Mouse (Mus musculus): ENCODE data around the gene Nrp1. TPM values are rescaled to one million over a fixed set of nuclear protein-coding genes. Genes with fewer than 3 reads are reported as not detected.

Gene Nrp1
- polyA plus RNA-seq, 1 experiment from 2014 or later: 151 TPM

- Histone ChIP-seq H3K4me1 (replicated peaks) (peaks cover 26% of the 10 kb centered on the region), H3K9me3 (no peaks in the 10 kb centered on the region), H3K4me3 (no peak overlapping the region), H3K4me2 (peak overlapping the region; percentile 99), H3K9ac (no peak overlapping the region; the same call in 1 of the 2 replicates), H3K27ac (replicated peaks) (no peak overlapping the region; the same call in 1 of the 2 replicates), H3K36me3 (no peaks in the 10 kb centered on the region), H3K27me3 (no peaks in the 10 kb centered on the region)
- 79% methylated on average over 5 of the region's 5 CpGs for WGBS
- ATAC-seq (ENCODE audit: low read depth): no peak
Measured at GRCm38 (mm10) chr8:128356170-128356569, 2.2 kb upstream of the Nrp1 start.

DNA sequence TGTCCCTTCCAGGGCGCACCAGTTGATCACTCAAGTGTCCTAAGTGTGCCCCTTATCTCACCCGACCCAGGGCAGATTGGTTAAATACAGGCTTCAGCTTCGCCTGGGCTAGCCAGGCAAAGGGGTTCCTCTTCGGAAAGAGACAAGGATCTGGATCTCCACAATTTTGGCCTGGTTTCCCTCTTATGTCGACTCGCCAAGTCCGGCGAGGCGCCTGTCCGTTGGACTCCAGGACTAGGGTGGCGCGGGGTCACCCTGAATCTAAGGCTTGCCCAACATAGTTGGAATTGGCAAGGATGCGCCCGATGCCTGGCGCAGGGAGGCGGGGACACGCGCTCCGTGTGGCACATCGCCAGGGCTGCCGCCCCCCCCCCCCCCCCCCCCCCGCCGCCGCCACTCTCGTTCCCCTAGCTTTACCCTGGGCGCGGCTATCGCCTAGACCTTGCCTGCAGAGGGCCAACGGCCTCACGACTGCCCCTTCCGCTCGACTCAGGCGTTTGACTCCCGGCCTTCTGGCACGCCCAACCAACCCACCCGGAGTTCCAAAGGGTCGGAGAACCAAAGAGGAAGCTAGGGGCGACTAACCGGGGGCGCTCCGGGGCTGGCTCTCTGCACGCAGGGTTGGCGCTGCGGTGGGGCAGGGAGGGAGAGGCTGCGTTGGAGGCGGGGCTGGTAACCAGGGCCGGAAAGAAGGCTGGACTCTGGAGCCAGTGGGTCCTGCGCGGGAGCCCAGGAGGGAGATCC, 1.4 kb upstream of the Nrp1 start:
- H3K9me3 ChIP-seq: no peaks in the 10 kb centered on the region
- peaks cover 32% of the 10 kb centered on the region for H3K4me1 ChIP-seq (replicated peaks)
- peak overlapping the region; percentile 86 for H3K4me3 ChIP-seq
- H3K27ac ChIP-seq (replicated peaks): peak overlapping the region; percentile 99
- peak overlapping the region; percentile 99 for H3K4me2 ChIP-seq
- peak overlapping the region; percentile 98 for H3K9ac ChIP-seq
- H3K27me3 ChIP-seq: no peaks in the 10 kb centered on the region
- no peaks in the 10 kb centered on the region for H3K36me3 ChIP-seq
- ATAC-seq (ENCODE audit: low read depth): peak; percentile 66
- WGBS: 3% methylated on average over 35 of the region's 49 CpGs

DNA sequence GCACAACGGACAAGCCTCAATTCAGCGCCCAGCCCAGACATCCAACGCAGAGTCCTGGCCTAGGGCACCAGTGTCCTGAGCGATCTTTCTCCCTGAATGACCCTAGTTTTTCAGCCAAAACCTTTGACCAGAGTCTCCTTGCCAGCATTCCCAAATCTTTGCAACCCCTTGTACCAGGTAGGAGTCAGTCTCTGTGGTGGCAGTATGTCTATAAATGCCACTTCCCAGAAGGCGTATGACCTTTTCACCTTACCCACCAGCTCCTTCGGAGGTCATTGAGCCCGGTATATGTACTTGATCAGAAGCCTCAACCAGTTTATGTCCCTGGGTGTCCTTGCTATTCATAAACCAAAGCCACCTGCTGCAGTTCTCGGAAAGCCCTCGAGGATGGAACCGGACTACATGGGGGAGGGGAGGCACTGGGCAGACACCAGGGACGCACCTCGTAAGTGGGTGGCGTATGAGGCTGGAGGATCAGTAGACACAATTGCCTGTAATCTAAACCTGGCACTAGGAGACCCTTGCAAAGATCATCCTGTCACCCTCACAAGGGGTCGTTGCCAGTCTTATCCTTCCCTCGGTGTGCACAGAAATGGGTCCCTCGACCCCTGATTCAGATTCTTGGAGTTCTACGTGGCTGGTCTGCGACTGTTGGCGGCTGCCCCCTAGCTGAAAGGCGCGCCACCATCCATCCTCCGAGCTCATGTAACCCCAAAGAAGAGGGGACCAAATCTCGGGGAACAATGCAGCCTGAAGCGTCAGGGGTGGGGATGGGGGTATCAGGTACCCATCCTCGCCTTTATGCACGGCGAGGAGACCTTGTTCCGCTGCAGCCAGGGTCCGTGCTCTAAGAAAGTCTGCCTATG, 631 bp upstream of the Nrp1 start:
- Histone ChIP-seq H3K27ac (replicated peaks) (peak overlapping the region; percentile 99), H3K27me3 (no peaks in the 10 kb centered on the region), H3K9me3 (no peaks in the 10 kb centered on the region), H3K4me2 (peak overlapping the region; percentile 99), H3K4me3 (peak overlapping the region; percentile 86), H3K4me1 (replicated peaks) (peaks cover 40% of the 10 kb centered on the region), H3K36me3 (no peaks in the 10 kb centered on the region), H3K9ac (peak overlapping the region; percentile 98)
- WGBS: under 1% methylated on average over 29 of the region's 29 CpGs
- ATAC-seq (ENCODE audit: low read depth): peak; percentile 64

- peak overlapping the region; percentile 99 for H3K27ac ChIP-seq (replicated peaks)
- WGBS: under 1% methylated on average over 36 of the region's 41 CpGs
- H3K4me1 ChIP-seq (replicated peaks): peaks cover 50% of the 10 kb centered on the region
- H3K4me3 ChIP-seq: peak overlapping the region; percentile 86
- H3K27me3 ChIP-seq: no peaks in the 10 kb centered on the region
- no peaks in the 10 kb centered on the region for H3K9me3 ChIP-seq
- H3K9ac ChIP-seq: peak overlapping the region; percentile 98
- H3K4me2 ChIP-seq: peak overlapping the region; percentile 99
- H3K36me3 ChIP-seq: 0 out of 2 replicates have a peak, but pooled peaks cover 5% of the 10 kb centered on the region
- peak; percentile 47 for ATAC-seq (ENCODE audit: low read depth)
Measured at GRCm38 (mm10) chr8:128358756-128359520, 534 bp downstream of the Nrp1 start.

DNA sequence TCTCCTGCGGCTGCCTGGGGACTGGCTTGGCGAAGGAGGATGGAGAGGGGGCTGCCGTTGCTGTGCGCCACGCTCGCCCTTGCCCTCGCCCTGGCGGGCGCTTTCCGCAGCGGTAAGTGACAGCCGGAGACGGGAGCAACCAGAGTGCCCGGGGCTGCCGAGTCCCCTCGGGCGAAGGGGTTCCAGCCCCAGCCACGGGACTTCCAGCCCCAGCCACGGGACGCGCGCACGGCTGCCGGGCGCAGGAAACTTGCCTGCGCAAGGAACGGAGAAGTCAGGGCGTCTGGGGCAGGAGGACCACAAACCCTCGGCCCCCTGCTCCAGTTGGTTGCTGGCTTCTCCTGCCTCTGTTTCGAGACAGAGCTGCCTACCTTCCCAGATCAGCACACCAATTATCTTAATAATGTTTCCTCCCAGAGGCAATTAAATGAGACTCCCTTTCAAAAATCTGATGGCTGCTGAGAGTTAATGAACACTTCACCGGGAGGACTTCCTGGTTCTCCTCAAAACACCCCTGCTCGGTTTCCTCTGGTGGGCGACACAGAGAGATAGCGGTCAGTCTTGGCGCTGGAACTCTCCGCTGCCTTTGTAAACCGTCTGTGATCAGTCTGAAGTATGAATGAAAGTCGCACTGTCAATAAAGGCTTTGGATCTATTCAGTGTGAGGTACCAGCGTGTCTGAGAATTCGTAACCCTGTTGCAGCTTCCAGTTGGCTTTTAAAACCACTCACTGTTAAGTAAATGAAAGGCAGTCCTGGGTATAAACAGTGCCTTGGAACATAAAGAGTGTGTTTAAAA, 1.3 kb downstream of the Nrp1 start:
- no peaks in the 10 kb centered on the region for H3K9me3 ChIP-seq
- peak overlapping the region; percentile 99 for H3K4me2 ChIP-seq
- under 1% methylated on average over 40 of the region's 40 CpGs for WGBS
- H3K27me3 ChIP-seq: no peaks in the 10 kb centered on the region
- H3K4me1 ChIP-seq (replicated peaks): peaks cover 58% of the 10 kb centered on the region
- peak overlapping the region; percentile 99 for H3K27ac ChIP-seq (replicated peaks)
- ATAC-seq (ENCODE audit: low read depth): 0 out of 2 replicates have a peak, but pooled peaks have one; percentile 12
- peak overlapping the region; percentile 86 for H3K4me3 ChIP-seq
- H3K9ac ChIP-seq: peak overlapping the region; percentile 98
- 0 out of 2 replicates have a peak, but pooled peaks cover 5% of the 10 kb centered on the region for H3K36me3 ChIP-seq

DNA sequence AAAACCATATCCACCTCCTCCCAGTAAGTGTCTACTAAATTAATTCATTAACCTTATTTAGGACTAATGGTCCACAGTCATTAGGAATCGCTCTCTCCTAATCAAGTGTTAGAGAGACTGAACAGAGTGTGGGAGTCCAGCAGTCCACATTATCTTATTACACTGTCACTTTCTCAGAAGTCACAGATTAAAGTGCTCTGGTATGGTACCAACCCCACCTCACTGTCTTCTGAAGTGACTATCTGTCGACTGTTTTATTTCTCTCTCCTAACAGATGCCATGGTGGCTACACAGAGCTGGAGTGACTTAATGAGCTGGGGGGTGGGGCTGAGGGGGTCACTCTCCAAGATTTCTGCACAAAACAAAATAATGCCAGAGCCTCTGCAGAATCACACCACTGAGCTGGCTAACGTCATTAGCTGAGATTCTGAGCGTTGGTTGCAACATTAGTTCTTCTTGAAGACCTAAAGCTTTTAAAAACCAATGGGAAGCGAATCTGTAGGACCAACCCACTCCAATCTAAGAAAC, 3.0 kb downstream of the Nrp1 start:
- Histone ChIP-seq H3K4me1 (replicated peaks) (peaks cover 69% of the 10 kb centered on the region), H3K27ac (replicated peaks) (peak overlapping the region; percentile 99)

GRCm38 (mm10) chr8:128362940-128363595, 4.7 kb downstream of the Nrp1 start:
- no peaks in the 10 kb centered on the region for H3K27me3 ChIP-seq
- WGBS: 11% methylated on average over 11 of the region's 11 CpGs
- H3K36me3 ChIP-seq: 0 out of 2 replicates have a peak, but pooled peaks cover 5% of the 10 kb centered on the region
- H3K4me3 ChIP-seq: peak overlapping the region; percentile 86
- H3K9me3 ChIP-seq: no peaks in the 10 kb centered on the region
- ATAC-seq (ENCODE audit: low read depth): no peak
- H3K27ac ChIP-seq (replicated peaks): peak overlapping the region; percentile 71
- H3K4me1 ChIP-seq (replicated peaks): peaks cover 71% of the 10 kb centered on the region
- H3K9ac ChIP-seq: peak overlapping the region; percentile 98
- peak overlapping the region; percentile 99 for H3K4me2 ChIP-seq

More for the DNA sequence above, 3.0 kb downstream of the Nrp1 start:
- Histone ChIP-seq H3K4me2 (peak overlapping the region; percentile 99), H3K36me3 (0 out of 2 replicates have a peak, but pooled peaks cover 5% of the 10 kb centered on the region), H3K9ac (peak overlapping the region; percentile 98), H3K9me3 (no peaks in the 10 kb centered on the region), H3K27me3 (no peaks in the 10 kb centered on the region), H3K4me3 (peak overlapping the region; percentile 86)
- ATAC-seq (ENCODE audit: low read depth): no peak
- WGBS: 22% methylated on average over 5 of the region's 5 CpGs

DNA sequence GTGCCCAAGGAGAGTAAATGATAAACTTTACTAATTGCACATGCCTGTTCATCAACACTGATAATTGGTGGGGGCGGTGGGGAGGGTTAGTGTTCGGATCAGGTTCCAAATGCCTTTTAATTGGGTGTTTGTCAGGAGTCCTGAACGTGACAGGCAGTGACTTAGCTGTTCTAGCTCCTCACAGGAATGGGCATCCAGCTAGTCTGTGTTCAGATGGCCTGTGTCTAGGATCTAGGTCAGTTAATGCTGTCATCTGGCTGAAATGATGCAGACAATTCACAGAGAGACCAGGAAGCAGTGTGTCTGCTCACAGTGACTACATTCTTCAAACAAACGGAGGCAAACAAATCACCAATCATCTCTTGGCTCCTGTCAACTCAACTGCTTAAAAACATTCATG, 12.1 kb downstream of the Nrp1 start:
- ATAC-seq (ENCODE audit: low read depth): no peak
- Histone ChIP-seq H3K27me3 (no peaks in the 10 kb centered on the region), H3K27ac (replicated peaks) (no peak overlapping the region), H3K9me3 (no peaks in the 10 kb centered on the region), H3K4me3 (no peak overlapping the region), H3K9ac (no peak overlapping the region), H3K4me1 (replicated peaks) (peaks cover 68% of the 10 kb centered on the region), H3K36me3 (peaks cover 38% of the 10 kb centered on the region), H3K4me2 (no peak overlapping the region)
- 78% methylated on average over 4 of the region's 4 CpGs for WGBS

- 84% methylated on average over 6 of the region's 6 CpGs for WGBS
- no peaks in the 10 kb centered on the region for H3K9me3 ChIP-seq
- no peak for ATAC-seq (ENCODE audit: low read depth)
- no peak overlapping the region for H3K9ac ChIP-seq
- H3K27ac ChIP-seq (replicated peaks): no peak overlapping the region
- no peaks in the 10 kb centered on the region for H3K27me3 ChIP-seq
- no peak overlapping the region for H3K4me2 ChIP-seq
- H3K36me3 ChIP-seq: peaks cover 38% of the 10 kb centered on the region
- peaks cover 65% of the 10 kb centered on the region for H3K4me1 ChIP-seq (replicated peaks)
- H3K4me3 ChIP-seq: no peak overlapping the region
Measured at GRCm38 (mm10) chr8:128371026-128371425, 12.6 kb downstream of the Nrp1 start.

DNA sequence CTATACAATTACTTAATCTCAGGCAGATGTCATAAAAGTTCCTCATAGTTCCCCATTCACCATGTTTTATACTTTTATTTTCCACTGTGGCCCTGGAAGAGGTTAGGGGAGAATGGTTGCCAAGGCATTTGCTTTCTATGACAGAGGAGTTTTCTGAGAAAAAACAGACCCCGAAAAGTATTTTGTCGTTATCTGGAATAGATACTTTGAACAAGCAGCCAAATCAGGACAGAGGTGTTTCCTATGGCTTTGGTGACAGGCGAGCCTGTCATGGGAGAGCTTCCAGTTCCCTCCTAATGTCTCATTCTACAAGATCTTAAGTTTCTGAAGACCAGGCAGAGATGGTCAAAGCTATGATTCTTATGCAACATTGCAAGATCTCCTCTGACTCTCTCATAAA, 13.4 kb downstream of the Nrp1 start:
- Histone ChIP-seq H3K9me3 (no peaks in the 10 kb centered on the region), H3K9ac (no peak overlapping the region), H3K4me1 (replicated peaks) (peaks cover 61% of the 10 kb centered on the region), H3K4me2 (no peak overlapping the region), H3K27ac (replicated peaks) (no peak overlapping the region), H3K27me3 (no peaks in the 10 kb centered on the region), H3K36me3 (peaks cover 38% of the 10 kb centered on the region), H3K4me3 (no peak overlapping the region)
- 93% methylated on average over 3 of the region's 3 CpGs for WGBS
- no peak for ATAC-seq (ENCODE audit: low read depth)
